Mouse (Mus musculus) brown adipose tissue, adult 24 weeks (tissue): ENCODE results near the gene Pum2. TPM values are rescaled to one million over a fixed set of nuclear protein-coding genes. Genes with fewer than 3 reads are reported as not detected.

ENCODE experiments used
- H3K27ac ChIP-seq: fragments of 200-500 bp; replicated peaks from 2 replicates; pipeline ENCODE4 v1.5.1; 2012; ENCODE audit warnings: low read depth, mild to moderate bottlenecking, low read length
- H3K4me1 ChIP-seq: fragments of 200-500 bp; 2 replicates; pipeline ENCODE4 v1.6.1; 2012; ENCODE audit warnings: low read length, mixed read lengths; ENCODE audit not compliant: control insufficient read depth, insufficient read depth, insufficient read length
- H3K4me3 ChIP-seq: fragments of 200-500 bp; 2 replicates; pipeline ENCODE4 v1.5.1; 2012; ENCODE audit warnings: low read depth, mild to moderate bottlenecking, low read length, moderate library complexity; ENCODE audit not compliant: insufficient read depth
- polyA plus RNA-seq: library from polyadenylated mRNA; stranded (reverse); fragments of >200 nt; gene quantifications from 2 replicates; pipeline ENCODE4 v1.2.4, GENCODE M21; 2012; ENCODE audit not compliant: missing spikeins, insufficient read depth, insufficient read length

Pum2 gene
- polyA plus RNA-seq, 1 experiment: 36.9 TPM

DNA sequence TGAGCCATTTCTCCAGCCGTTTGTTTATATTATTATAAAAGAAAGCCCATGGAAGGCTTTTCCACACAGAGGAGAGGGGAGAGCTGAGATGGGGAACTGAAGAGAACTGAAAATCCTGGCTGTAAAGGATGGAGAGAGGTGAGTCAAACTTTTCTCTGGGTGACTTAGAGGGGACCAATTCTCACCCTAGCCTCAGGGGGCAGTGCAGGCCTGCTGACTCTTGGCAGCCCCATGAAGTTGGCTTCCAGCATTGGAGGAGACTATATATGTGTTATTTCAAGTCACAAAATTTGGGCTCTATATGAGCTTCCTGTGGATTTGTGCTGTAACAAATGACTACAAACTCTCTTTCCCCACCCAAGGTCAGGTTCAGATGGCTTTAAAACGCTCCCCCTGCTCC lies 88.7 kb downstream of the Pum2 start:
- H3K4me1 ChIP-seq: no peaks in the 10 kb centered on the region
- H3K27ac ChIP-seq: no peak overlapping the region
- no peak overlapping the region for H3K4me3 ChIP-seq

DNA sequence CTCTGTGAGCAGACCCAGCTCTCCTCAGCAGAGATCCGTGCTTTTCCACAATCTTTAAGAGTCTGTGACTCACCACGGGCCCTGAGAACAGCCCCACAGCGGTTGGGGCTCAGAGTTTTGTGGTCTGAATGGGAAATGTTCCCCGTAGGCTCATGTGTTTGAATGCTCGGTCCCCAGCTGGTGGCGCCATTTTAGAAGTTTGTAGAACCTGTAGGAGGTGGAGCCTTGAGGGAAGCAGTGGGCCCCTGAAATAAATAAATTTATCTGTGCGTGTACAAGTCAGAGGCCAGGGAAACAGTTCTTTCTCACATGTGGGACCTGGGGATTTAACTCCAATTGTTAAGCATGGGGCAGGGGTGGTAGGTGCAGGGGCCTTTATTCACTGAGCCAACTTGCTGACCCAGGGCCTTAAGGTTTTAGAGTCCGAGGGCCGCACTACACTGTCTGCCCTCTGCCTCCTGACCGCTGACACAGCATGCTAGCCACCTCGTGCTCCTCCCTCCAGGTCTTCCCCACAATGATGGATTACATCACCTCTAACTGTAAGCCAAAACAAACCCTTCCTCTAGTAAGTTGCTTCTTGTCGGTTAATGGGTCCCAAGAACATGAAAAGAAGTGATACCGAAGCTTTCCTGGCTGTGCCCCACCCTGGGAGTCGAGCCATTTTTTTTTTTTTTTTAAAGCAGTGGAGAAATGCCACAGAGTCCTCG lies 90.4 kb downstream of the Pum2 start:
- H3K4me1 ChIP-seq: no peaks in the 10 kb centered on the region
- no peak overlapping the region for H3K27ac ChIP-seq

DNA sequence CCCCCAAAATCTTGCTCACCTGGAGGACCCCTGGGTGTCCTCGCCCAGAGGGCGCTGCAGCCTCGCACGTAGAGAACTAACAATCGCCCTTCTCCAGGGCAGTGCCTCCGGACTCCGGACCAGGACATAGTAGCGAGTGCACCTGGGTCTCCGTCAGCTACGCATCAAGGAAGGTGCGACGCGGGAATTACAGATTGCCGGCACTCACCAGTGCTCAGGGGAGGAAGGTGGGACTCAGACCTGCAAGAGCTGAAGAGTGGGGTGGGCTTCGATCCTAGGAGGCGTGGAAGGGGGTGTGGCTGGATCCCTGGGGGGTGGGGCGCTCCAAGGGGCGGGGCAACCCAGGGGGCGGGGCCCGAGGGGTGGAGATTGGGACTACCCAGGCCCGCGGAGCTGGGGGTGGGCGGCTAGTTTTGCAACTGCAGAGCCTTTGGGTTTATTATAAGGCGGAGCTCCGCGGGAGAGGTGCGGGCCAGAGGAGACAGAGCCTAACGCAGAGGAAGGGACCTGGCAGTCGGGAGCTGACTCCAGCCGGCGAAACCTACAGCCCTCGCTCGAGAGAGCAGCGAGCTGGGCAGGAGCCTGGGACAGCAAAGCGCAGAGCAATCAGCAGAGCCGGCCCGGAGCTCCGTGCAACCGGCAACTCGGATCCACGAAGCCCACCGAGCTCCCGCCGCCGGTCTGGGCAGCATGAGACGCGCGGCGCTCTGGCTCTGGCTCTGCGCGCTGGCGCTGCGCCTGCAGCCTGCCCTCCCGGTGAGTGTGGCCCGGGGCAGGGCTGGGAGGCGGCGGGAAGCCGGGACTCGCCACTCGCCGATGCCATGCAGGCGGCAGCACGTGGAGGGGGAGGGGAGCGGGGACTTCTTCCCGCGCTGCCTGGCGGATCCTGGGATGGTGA lies 97.3 kb downstream of the Pum2 start, which contains the start of gene Sdc1:
Gene Sdc1 (plus strand): TSS at position 378 of the 898 bp plus-strand sequence.
- H3K4me1 ChIP-seq: peaks cover 4% of the 10 kb centered on the region; the same call in 1 of the 2 replicates
- peak within 1 kb of the TSS; percentile 70 for H3K4me3 ChIP-seq
- no peak within 1 kb of the TSS for H3K27ac ChIP-seq

More for the DNA sequence above, 90.4 kb downstream of the Pum2 start:
- no peak overlapping the region for H3K4me3 ChIP-seq

DNA sequence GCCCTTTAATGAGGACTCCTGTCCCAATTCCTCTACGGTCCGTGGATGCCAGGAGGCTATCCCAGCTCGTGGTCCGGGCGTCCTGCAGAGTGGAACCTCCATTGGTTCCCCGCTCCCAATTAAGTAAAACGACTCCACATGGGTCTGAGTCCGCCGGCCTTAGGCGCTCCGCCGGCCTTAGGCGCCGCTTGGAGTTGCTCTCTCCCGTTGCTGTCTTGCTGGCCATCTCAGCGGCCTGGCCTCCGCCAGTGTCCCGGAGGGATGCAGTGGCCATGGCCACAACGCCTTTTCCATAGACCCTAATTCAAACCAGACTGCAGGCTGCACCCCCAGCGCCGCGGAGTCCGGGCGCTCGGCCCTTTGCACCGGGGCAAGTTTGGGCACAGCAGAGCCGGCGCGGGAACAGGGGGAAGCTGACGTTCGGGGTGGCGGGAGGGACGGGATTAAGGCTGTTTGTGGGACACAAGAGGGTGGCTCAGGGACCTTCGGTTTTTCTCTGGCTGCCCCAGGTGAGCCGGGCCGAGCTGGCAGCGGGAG lies 98.0 kb downstream of the Pum2 start:
- Histone ChIP-seq H3K4me1 (peaks cover 4% of the 10 kb centered on the region; the same call in 1 of the 2 replicates), H3K4me3 (peak overlapping the region; percentile 63), H3K27ac (no peak overlapping the region)

DNA sequence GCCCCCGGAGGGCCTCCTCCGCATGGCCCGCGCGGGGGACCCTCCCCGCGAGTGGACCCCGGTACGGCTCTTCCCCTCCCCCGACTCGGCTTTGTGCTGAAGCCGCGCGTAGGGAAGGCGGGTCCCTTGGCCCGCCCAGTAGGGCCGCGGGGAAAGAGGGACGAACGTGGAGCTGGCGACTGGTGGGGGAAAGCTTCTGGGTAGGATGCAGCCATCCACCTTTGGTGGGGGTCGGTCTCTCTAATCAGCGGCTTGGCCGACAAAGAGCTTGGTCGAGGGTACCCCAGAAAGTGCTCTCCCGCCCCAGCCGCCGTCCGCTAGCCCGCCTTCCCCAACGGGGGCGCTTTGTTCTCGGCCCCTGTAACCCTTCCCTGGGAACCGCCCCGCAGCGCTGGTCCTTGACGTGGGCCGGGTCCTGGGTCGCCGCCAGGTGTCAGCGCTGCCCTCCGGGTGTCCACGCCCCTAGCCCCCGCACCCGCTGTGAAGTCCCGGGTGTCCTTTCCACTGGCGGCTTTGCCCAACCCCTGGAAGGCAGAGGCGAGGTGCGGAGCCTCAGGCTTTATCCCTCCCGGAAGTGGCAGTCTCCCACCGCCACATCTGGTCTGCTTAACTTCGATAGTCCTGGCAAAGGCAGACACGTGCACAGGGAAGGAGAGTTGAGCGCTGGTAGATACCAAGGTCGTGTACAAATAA lies 98.7 kb downstream of the Pum2 start:
- H3K27ac ChIP-seq: no peak overlapping the region
- peaks cover 4% of the 10 kb centered on the region; the same call in 1 of the 2 replicates for H3K4me1 ChIP-seq
- peak overlapping the region; percentile 63 for H3K4me3 ChIP-seq

DNA sequence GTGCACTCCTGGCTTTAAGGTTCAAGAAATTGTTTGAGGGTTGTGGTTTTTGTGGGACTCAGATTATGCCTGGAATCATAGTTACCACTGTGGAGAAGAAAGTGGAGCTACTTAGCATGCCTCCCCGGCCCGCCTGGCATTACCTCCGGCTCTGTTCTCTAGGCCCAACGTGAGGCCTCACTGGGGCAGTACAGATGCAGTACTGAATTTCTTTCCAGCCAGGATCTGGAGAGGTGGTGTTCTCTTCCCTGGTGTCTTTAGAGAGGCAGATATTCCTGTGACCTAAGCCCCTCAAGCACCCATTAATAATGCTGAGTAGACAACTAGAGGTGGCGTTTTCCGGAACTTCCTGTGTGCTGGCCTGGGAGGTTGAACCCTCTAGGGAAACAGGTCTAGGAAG lies 99.4 kb downstream of the Pum2 start:
- H3K4me1 ChIP-seq: peaks cover 4% of the 10 kb centered on the region; the same call in 1 of the 2 replicates
- H3K27ac ChIP-seq: no peak overlapping the region
- no peak overlapping the region for H3K4me3 ChIP-seq

DNA sequence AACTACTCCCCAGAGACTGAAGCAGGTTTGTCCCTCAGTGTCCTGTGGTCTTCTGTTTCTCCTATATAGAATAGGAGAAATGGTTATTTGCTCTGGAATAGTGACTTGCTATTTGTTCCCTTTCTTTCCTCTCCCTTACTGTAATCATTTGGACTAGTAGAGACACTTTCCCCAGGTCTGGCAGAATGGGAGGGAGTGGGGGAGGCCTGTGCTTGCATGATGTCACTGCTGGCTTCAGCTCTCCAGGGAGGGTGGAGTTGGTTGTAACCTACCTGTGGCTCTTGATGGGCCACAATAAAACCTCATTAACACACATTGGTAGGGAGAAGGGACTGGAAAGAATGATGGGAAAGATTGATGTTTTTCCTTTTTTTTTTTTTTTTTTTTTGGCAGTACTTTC lies 100.2 kb downstream of the Pum2 start:
- peaks cover 4% of the 10 kb centered on the region; the same call in 1 of the 2 replicates for H3K4me1 ChIP-seq
- no peak overlapping the region for H3K27ac ChIP-seq
- H3K4me3 ChIP-seq: no peak overlapping the region

DNA sequence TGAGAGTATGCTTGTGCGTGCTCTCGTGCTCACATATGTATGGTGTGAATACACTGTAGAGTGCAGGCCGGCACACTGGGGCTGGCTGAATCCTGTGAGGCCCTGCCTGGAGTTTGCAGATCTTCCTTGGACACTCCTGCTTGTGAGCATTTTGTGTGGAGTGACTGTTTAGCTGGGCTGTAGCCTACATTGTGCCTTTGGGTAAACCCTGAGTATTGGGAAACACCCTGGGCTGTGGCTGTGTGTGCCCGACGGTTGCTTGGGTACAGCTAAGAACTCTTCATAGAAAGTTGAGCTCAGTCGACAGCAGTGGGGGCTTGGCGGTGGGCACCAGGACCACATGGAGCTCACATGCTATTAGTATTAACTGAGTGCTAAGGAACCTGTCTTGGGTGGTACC lies 102.3 kb downstream of the Pum2 start:
- no peak overlapping the region for H3K27ac ChIP-seq
- no peaks in the 10 kb centered on the region; the same call in 1 of the 2 replicates for H3K4me1 ChIP-seq
- no peak overlapping the region for H3K4me3 ChIP-seq

DNA sequence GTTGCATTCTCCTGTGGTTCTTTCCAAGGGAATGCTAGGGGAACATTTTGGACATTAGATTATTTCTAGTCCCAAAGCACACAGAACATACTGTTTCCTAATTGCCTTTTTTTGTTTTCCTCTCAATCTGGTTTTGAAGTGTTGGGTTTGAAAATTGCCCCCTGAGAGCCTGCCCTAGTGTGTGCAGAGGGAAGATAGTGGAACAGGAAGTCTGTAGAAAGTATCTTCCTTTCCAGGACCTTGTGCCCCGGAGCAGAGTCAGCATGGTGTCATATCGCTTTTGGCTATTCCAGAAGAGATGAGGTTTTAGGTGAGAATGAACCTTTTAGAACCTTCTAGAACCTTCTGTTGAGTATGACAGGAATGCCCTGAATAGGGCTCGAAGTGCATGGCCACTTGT lies 102.8 kb downstream of the Pum2 start:
- no peak overlapping the region for H3K27ac ChIP-seq
- no peak overlapping the region for H3K4me3 ChIP-seq
- H3K4me1 ChIP-seq: no peaks in the 10 kb centered on the region; the same call in 1 of the 2 replicates

DNA sequence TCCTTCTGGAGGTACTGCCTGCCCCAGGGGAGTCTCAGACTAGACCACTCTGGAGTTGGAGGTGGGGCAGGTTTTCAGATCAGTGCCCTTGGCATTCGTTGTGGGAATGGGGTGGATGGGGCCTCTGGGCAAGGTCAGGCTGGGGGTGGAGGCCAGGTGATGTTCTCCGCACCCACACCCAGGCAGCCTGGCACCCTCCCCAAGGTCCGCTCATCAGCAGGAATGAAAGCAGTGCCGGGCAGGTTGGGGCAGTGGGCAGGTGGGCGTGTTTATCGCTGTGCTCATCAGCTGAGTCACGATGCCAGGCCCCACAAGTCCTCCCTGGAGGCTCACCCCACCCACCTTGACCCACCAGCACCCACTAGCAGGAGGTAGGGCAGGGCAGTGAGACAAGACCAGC lies 104.2 kb downstream of the Pum2 start:
- H3K4me3 ChIP-seq: no peak overlapping the region
- no peak overlapping the region for H3K27ac ChIP-seq
- 0 out of 2 replicates have a peak, but pooled peaks cover 3% of the 10 kb centered on the region for H3K4me1 ChIP-seq

DNA sequence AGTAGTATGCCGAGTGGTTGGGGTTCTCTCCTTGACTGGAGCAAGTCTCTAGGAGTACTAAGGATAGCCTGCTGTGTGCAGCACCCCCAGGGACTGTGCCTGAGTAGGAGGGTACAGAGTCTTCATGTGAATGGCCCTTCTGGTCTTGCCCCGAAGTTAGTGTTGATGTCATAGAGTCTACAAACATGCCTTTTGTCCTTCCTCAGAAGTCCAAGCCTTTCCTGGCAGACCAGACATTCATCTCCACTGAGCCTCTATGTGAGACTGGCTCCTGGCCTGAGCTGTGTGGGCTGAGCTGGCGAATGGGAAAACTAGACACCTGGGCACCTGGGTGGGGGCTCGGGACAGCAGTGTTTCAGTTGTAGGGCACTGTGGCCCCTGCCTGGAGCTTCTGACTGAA lies 105.9 kb downstream of the Pum2 start:
- no peak overlapping the region for H3K4me3 ChIP-seq
- H3K27ac ChIP-seq: no peak overlapping the region
- H3K4me1 ChIP-seq: 0 out of 2 replicates have a peak, but pooled peaks cover 3% of the 10 kb centered on the region

DNA sequence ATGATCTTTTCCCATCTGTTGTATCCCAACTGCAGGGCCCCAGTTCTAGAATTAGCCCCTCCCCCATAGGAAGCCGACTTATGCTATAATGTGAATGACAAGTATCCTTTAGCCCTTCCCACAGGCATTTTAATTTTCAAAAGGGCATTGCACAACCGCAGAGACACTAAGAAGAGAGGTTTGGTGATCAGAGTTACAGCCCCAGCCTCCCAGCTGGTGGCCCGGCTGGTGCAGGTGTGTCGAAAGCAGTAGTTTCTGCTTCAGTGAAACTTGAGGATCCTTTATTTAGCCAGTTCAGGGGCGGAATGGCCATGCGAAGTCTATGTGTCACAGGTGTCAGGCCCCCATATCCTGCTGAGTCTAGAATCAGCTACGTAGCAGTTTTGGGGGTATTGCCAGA lies 107.2 kb downstream of the Pum2 start:
- no peak overlapping the region for H3K27ac ChIP-seq
- no peak overlapping the region for H3K4me3 ChIP-seq
- H3K4me1 ChIP-seq: 0 out of 2 replicates have a peak, but pooled peaks cover 3% of the 10 kb centered on the region

DNA sequence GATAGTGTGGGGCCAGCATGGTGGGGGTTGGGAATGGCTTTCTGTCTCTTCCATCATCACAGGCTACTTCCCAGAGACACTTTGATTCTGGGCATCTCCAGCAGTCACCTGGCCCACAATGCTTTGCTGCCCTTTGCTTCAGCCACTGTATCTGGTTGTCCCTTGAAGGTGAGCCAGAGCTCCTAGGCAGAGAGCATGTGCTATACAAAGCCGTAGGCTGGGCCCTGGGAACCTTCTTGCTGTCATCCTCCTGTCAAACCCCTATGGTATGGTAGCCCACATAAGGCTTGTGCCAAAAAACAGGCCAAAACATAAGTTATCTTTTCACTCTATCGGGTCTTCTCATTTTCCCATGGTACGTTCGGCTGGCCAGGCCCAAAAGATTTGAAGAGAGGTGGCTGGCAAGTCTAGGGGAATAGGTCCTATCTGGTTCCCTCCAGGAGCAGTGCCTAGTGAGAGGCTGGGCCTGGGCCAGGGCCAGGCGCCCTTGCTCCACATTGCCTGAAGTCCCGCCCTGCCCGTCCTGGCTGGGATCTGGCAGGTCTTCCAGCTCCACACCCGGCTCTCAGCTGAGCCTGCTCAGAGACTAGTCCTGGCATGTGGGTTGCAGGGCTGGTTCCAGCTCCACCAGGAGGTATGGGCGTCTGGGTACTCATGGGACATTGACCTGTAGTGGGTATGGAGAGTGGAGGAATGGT lies 107.9 kb downstream of the Pum2 start:
- no peak overlapping the region for H3K27ac ChIP-seq
- no peak overlapping the region for H3K4me3 ChIP-seq
- 0 out of 2 replicates have a peak, but pooled peaks cover 3% of the 10 kb centered on the region for H3K4me1 ChIP-seq

DNA sequence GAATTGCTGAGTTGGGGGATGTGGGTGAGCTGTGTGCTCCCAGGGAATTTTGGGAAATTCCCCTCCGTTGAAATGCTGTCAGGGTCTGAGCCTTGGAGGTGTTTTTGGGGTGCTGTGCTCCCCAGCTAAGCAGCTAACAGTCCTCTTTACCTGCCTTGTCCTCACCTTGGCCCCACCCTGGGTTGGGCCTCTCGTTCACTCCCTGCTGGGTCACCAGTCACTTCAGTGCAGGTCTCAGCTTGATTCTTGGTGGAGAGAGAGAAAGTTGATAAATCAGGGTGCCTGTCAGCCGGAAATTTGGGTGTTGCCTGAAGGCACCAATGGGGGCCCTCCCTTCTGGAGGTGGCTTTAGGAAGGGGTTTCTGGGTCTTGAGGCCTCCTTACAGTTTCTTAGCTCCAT lies 108.6 kb downstream of the Pum2 start:
- Histone ChIP-seq H3K4me3 (no peak overlapping the region), H3K4me1 (peaks cover 3% of the 10 kb centered on the region; the same call in 1 of the 2 replicates), H3K27ac (no peak overlapping the region)
